Mouse (Mus musculus) embryonic facial prominence, embryonic 11.5 days (tissue): ENCODE data around the gene Camta1. TPM values are rescaled to one million over a fixed set of nuclear protein-coding genes. Genes with fewer than 3 reads are reported as not detected.
A peak's percentile ranks its signal among the peaks of the same experiment; 100 is the strongest.

ENCODE experiments used
- ATAC-seq: fragments of 200-750 bp; cut with Nextera tagmentation; replicated peaks from 2 replicates; pipeline ENCODE4 v1.8.0; 2017; ENCODE audit warnings: low read depth; ENCODE audit not compliant: insufficient number of reproducible peaks, low FRiP score, low TSS enrichment
- DNase-seq: peaks from one replicate; pipeline ENCODE4 v3.0.0-alpha.2; 2015; ENCODE audit warnings: low spot score
- H3K27ac ChIP-seq: fragments of 300-500 bp; sonication (generic); replicated peaks from 2 replicates; pipeline ENCODE4 v1.5.1; 2014; ENCODE audit warnings: mild to moderate bottlenecking, low read depth, low read length, control low read depth
- H3K27me3 ChIP-seq: fragments of 300-500 bp; sonication (generic); 2 replicates; pipeline ENCODE4 v1.6.1; 2014; ENCODE audit warnings: mild to moderate bottlenecking, low read length, moderate library complexity, mixed read lengths; ENCODE audit not compliant: control insufficient read depth, insufficient read depth
- H3K36me3 ChIP-seq: fragments of 300-500 bp; sonication (generic); replicated peaks from 2 replicates; pipeline ENCODE4 v1.6.1; 2014; ENCODE audit warnings: low read depth, mild to moderate bottlenecking, low read length, moderate library complexity, mixed read lengths; ENCODE audit not compliant: control insufficient read depth, insufficient read depth
- H3K4me1 ChIP-seq: fragments of 300-500 bp; sonication (generic); 2 replicates; pipeline ENCODE4 v1.6.1; 2014; ENCODE audit warnings: low read length, mixed read lengths; ENCODE audit not compliant: control insufficient read depth, insufficient read depth
- H3K4me2 ChIP-seq: fragments of 300-500 bp; sonication (generic); 2 replicates; pipeline ENCODE4 v1.6.1; 2014; ENCODE audit warnings: low read depth, mild to moderate bottlenecking, control low read depth, low read length, moderate library complexity
- H3K4me3 ChIP-seq: fragments of 300-500 bp; sonication (generic); 2 replicates; pipeline ENCODE4 v1.5.1; 2014; ENCODE audit warnings: low read depth, low read length, control low read depth
- H3K9ac ChIP-seq: fragments of 300-500 bp; sonication (generic); replicated peaks from 2 replicates; pipeline ENCODE4 v1.6.1; 2014; ENCODE audit warnings: mild to moderate bottlenecking, control low read depth, low read length
- H3K9me3 ChIP-seq: fragments of 300-500 bp; sonication (generic); replicated peaks from 2 replicates; pipeline ENCODE4 v1.6.1; 2016; ENCODE audit warnings: mild to moderate bottlenecking, low read length, inconsistent platforms, mixed read lengths; ENCODE audit not compliant: control insufficient read depth
- WGBS: fragments of 180-500 bp; shearing (Covaris S2); extraction: QIAGEN DNeasy Blood & Tissue Kit; methylation state at CpG from one replicate; pipeline ENCODE4 v1.1.7; 2014; 5-methylcytosine and 5-hydroxymethylcytosine counted together
- polyA plus RNA-seq: library from polyadenylated mRNA; unstranded; fragments of >200 nt; fragmentation: Nextera tagmentation; extraction: Ambion mirVana; gene quantifications from 2 replicates; pipeline ENCODE4 v1.2.1, GENCODE M21; 2014

Gene Camta1
- polyA plus RNA-seq, 1 experiment from 2014 or later = 130 TPM

DNA sequence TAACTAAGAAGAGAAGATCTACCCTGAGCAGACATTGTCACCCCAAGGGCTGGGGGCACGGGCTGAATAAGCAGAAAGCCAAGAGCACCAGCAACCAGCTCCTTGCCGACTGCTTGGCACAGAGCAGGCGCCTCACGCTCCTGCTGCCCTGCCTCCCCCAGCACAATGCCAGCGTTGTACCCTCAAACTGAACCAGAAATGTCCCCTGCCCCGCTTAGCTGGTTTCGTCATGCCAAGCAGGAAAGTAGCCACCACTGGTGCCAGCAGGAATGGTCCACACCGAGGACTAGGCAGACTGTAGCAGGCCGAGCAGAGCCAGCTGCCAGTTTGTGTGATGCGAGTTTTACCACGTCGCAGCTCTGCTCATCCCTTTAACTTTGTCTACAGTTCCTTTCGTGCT is 779.7 kb downstream of the Camta1 start:
- no peaks in the 10 kb centered on the region for H3K9me3 ChIP-seq
- no peak overlapping the region for H3K4me3 ChIP-seq
- H3K27me3 ChIP-seq = no peaks in the 10 kb centered on the region
- H3K9ac ChIP-seq = no peak overlapping the region
- no peak overlapping the region for H3K4me2 ChIP-seq
- no peak for ATAC-seq
- no peaks in the 10 kb centered on the region; the same call in none of the 2 replicates for H3K36me3 ChIP-seq
- 96% methylated on average over 13 of the region's 13 CpGs for WGBS
- H3K4me1 ChIP-seq = no peaks in the 10 kb centered on the region
- DNase-seq = no peak
- no peak overlapping the region for H3K27ac ChIP-seq

DNA sequence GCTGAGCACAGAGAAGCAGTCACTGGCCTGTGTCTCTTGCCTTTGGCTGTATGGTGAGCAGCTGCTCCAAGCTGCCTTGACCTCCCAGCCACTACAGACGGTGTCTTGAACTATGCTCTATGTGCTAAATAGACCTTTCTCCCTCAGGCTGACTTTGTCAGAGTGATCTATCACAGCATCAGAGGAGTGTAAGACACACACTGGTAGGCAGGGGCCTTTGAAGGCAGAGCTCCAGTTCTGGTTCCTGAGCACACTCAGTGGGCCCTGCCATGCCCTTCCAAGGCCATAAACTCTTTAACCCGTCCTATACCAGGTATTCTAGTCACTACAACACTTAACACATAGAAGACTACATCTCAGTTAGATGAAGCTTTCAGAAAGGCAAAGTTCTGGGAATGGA is 780.3 kb downstream of the Camta1 start:
- no peak for ATAC-seq
- H3K36me3 ChIP-seq = no peaks in the 10 kb centered on the region; the same call in none of the 2 replicates
- no peak overlapping the region for H3K4me2 ChIP-seq
- H3K27ac ChIP-seq = no peak overlapping the region
- 86% methylated on average over 2 of the region's 2 CpGs for WGBS
- DNase-seq = no peak
- H3K4me1 ChIP-seq = no peaks in the 10 kb centered on the region
- H3K4me3 ChIP-seq = no peak overlapping the region
- H3K27me3 ChIP-seq = no peaks in the 10 kb centered on the region
- H3K9me3 ChIP-seq = no peaks in the 10 kb centered on the region
- no peak overlapping the region for H3K9ac ChIP-seq

DNA sequence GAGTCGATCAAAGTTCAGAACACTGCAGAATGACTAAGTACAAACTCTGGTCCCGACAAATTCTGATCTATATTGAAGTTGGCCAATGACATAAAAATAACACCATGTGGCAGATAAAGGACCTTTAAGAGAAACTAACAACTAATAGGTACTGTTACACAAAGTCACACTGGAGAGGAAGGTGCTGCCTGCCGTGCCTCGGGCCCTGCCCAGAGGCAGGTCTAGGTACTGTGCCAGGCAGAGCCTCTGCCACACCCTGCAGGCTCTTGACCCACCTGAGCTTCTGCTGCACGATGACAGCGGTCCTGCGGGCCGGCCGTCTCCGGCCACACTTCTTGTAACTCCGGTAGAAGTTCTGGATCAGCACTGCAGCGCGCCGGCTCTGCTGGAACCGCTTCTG is 786.9 kb downstream of the Camta1 start:
- no peaks in the 10 kb centered on the region for H3K9me3 ChIP-seq
- no peak overlapping the region for H3K4me3 ChIP-seq
- ATAC-seq = no peak
- no peaks in the 10 kb centered on the region; the same call in 1 of the 2 replicates for H3K36me3 ChIP-seq
- H3K4me2 ChIP-seq = no peak overlapping the region
- 94% methylated on average over 15 of the region's 15 CpGs for WGBS
- no peak overlapping the region for H3K9ac ChIP-seq
- no peaks in the 10 kb centered on the region for H3K27me3 ChIP-seq
- H3K27ac ChIP-seq = no peak overlapping the region
- H3K4me1 ChIP-seq = no peaks in the 10 kb centered on the region
- DNase-seq = no peak

DNA sequence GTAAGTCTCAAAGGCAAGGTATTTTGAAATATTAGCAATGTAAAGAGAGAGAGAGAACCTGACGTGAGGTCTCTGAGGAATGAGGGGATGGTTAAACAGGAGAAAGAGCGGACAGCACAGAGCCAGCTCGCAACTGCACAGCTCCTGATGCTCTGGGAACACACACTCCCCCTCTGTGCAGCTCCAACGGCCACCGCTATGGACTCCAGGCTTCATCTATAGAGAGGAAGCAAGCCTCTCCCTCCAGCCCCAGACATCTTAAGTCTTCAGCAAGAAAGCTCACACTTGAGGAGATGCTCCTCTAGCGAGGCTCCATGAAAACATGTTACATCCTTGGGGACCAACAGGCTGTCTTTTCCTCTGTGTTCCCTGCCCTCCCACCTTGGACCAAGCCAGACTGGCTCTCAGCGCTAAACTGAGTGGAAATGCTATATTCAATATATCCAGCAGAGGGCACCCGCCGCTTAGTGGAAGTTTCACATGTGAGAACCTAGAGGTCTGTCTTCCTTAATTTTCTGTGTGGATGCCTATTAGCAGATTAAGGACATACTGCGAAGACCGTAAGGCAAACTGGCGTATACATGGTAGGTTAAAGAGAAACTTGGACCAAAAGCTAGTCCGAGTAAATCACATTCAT is 788.5 kb downstream of the Camta1 start:
- no peak overlapping the region for H3K4me3 ChIP-seq
- WGBS = 55% methylated on average over 13 of the region's 13 CpGs
- no peak overlapping the region for H3K4me2 ChIP-seq

DNA sequence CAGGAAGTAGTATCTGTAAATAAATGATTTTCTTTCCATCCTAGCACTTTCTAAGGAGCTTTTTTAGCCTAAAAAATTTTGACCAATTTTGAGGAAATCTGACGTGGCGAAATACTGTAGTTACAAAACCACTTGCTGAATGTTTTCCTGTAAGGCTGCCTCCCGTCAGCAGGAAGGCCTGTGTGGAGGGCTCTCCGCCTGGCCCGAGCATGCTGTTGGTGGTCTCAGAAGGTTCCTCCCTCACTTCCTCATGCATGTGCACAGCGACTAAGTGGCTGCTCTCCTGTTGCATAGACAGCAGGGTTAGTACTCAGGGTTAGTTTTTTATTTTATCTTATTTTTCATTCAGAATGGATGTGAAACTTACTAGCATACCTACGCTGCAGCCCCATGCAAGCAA is 790.7 kb downstream of the Camta1 start:
- Histone ChIP-seq H3K4me1 (no peaks in the 10 kb centered on the region), H3K9ac (no peak overlapping the region), H3K36me3 (no peaks in the 10 kb centered on the region), H3K27me3 (no peaks in the 10 kb centered on the region), H3K4me2 (no peak overlapping the region), H3K9me3 (no peaks in the 10 kb centered on the region), H3K4me3 (no peak overlapping the region), H3K27ac (no peak overlapping the region)
- ATAC-seq = no peak
- WGBS = 90% methylated on average over 7 of the region's 7 CpGs
- DNase-seq = no peak

More for the DNA sequence above, 788.5 kb downstream of the Camta1 start:
- ATAC-seq = no peak
- H3K9me3 ChIP-seq = no peaks in the 10 kb centered on the region
- H3K9ac ChIP-seq = no peak overlapping the region
- peak; percentile 88 for DNase-seq
- no peaks in the 10 kb centered on the region for H3K4me1 ChIP-seq
- no peaks in the 10 kb centered on the region for H3K27me3 ChIP-seq
- no peak overlapping the region for H3K27ac ChIP-seq
- no peaks in the 10 kb centered on the region for H3K36me3 ChIP-seq

DNA sequence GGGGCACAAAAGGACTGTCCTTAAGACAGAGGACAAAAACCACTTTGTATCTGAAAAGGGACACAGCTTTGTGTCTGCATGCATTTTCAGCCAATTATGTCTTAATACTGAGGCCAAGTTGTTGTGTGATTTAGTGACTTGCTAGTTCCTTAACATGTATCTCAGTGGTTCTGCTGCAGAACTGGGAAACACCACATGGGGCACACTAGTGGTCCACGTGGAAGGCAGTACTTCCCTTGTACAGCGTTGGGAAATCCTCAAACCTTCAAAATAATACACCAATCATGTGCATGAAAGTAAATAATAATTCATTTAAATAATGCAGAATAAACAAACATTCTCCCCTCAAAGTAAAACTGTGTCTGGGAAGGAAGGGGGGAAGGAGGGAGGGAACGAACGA is 792.9 kb downstream of the Camta1 start:
- 77% methylated on average over 4 of the region's 4 CpGs for WGBS
- no peaks in the 10 kb centered on the region for H3K36me3 ChIP-seq
- ATAC-seq = no peak
- H3K9me3 ChIP-seq = no peaks in the 10 kb centered on the region
- H3K4me2 ChIP-seq = no peak overlapping the region
- no peak overlapping the region for H3K9ac ChIP-seq
- H3K27me3 ChIP-seq = no peaks in the 10 kb centered on the region
- DNase-seq = no peak
- H3K4me3 ChIP-seq = no peak overlapping the region
- no peaks in the 10 kb centered on the region for H3K4me1 ChIP-seq
- H3K27ac ChIP-seq = no peak overlapping the region

DNA sequence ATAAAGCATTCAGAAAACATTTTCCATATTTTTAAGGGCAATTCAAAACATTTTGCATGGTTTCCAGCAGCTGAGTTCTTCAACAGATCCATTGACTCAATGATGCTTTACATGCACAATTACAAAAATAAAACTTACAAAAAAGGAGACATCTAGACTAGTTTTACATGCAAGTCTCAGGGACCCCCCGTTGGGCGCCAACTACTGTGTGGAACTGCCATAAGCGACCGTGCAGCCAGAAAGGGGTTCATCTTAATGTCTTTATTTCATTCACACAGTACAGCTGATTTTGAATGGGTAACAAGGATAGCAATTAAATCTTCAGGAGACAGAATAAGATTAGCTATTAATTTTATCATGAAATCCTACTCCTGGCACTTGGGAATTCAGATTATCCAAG is 802.1 kb downstream of the Camta1 start:
- H3K27me3 ChIP-seq = no peaks in the 10 kb centered on the region
- no peak overlapping the region for H3K9ac ChIP-seq
- no peaks in the 10 kb centered on the region for H3K9me3 ChIP-seq
- ATAC-seq (no peak), DNase-seq (no peak)
- H3K4me3 ChIP-seq = no peak overlapping the region
- no peaks in the 10 kb centered on the region for H3K36me3 ChIP-seq
- H3K27ac ChIP-seq = no peak overlapping the region
- no peaks in the 10 kb centered on the region for H3K4me1 ChIP-seq
- no peak overlapping the region for H3K4me2 ChIP-seq
- WGBS = 96% methylated on average over 4 of the region's 4 CpGs

DNA sequence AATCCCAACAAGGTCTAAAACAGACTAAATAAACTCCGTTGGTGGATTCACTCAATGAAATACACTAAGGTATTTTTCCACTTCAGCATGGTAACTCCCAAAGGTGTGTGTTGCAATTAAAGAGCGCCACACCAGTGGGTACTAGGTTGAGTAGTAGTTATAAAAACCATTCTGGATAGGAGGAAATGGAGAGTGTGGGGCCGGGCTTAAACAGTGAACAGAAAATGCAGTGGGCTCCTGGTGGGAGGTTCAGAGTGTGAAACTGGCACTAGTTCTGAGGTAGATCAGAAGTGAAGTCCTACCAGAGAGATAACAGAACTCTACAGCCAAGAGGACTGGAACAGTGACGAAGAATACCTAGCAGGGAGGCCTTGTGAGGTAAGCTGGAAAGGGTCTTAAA is 803.0 kb downstream of the Camta1 start:
- H3K4me1 ChIP-seq = no peaks in the 10 kb centered on the region
- WGBS = 81% methylated on average over 4 of the region's 4 CpGs
- H3K9me3 ChIP-seq = no peaks in the 10 kb centered on the region
- H3K27me3 ChIP-seq = no peaks in the 10 kb centered on the region
- H3K9ac ChIP-seq = peak overlapping the region; percentile 56; the same call in 1 of the 2 replicates
- peak overlapping the region; percentile 48; the same call in 1 of the 2 replicates for H3K4me2 ChIP-seq
- no peaks in the 10 kb centered on the region; the same call in 1 of the 2 replicates for H3K36me3 ChIP-seq
- no peak overlapping the region for H3K27ac ChIP-seq
- ATAC-seq (no peak), DNase-seq (no peak)
- H3K4me3 ChIP-seq = peak overlapping the region; percentile 85; the same call in 1 of the 2 replicates
